Comparison of ENCODE assay signal across 16 mouse cellular contexts in genomic region chr9:61445151-61445550, GRCm38 (mm10).
"Had no signal": no experiment of that assay in that cellular context is flagged by ENCODE, and none has a peak within 500 bp of the region (broad histone marks: within the 10 kb centered on the region; RNA-seq: fewer than 3 reads in every experiment).

No protein-coding gene starts in this region.

- H3K4me3 ChIP-seq: liver, embryonic 13.5 days; liver, embryonic 15.5 days; midbrain, embryonic 13.5 days; myocyte; neural tube, embryonic 13.5 days; neural tube, embryonic 15.5 days had no signal

- ATAC-seq: midbrain, embryonic 16.5 days had no signal

- H3K9ac ChIP-seq: liver, embryonic 13.5 days; liver, embryonic 15.5 days; lung, embryonic 14.5 days; midbrain, embryonic 13.5 days; neural tube, embryonic 13.5 days; neural tube, embryonic 15.5 days had no signal

- H3K36me3 ChIP-seq: liver, embryonic 13.5 days; liver, embryonic 15.5 days; midbrain, embryonic 13.5 days; neural tube, embryonic 13.5 days; neural tube, embryonic 15.5 days had no signal

- H3K4me2 ChIP-seq: liver, embryonic 13.5 days; liver, embryonic 15.5 days; lung, embryonic 14.5 days; midbrain, embryonic 13.5 days; neural tube, embryonic 13.5 days; neural tube, embryonic 15.5 days had no signal

- H3K9me3 ChIP-seq: liver, embryonic 13.5 days; liver, embryonic 15.5 days; midbrain, embryonic 13.5 days; neural tube, embryonic 13.5 days; neural tube, embryonic 15.5 days had no signal

- H3K4me1 ChIP-seq: liver, embryonic 13.5 days; liver, embryonic 15.5 days had no signal

- DNase-seq: liver, embryonic 13.5 days; lung, adult 18-20 months; lung, embryonic 14.5 days; lung, postnatal 10 days; right cerebral cortex, adult 18-20 months; right cerebral cortex, postnatal 25 days; right cerebral cortex, postnatal 4 days; spleen, adult 18-20 months; thymus, adult 18-20 months; thymus, postnatal 36 days had no signal

- H3K27ac ChIP-seq: liver, embryonic 13.5 days; liver, embryonic 15.5 days; midbrain, embryonic 13.5 days; neural tube, embryonic 13.5 days; neural tube, embryonic 15.5 days had no signal
